Mouse (Mus musculus): ENCODE measurements around the gene Atp2b4.
A peak's percentile ranks its signal among the peaks of the same experiment; 100 is the strongest.

Atp2b4 gene

GRCm38 (mm10) chr1:133797979-133798820 is 2.6 kb downstream of the Atp2b4 start:
- peak in 1 of 2 experiments; percentile 13 for DNase-seq (ENCODE audit: low spot score in 2 of 2)

- no peak for DNase-seq (ENCODE audit: low spot score in 2 of 2)
These were observed 3.4 kb downstream of the Atp2b4 start for GRCm38 (mm10) chr1:133797327-133797978.

- DNase-seq (ENCODE audit: low spot score in 2 of 2) = no peak
These were observed 7.2 kb downstream of the Atp2b4 start for GRCm38 (mm10) chr1:133793646-133794045.

- no peak for DNase-seq (ENCODE audit: low spot score in 2 of 2)
These were observed 10.8 kb downstream of the Atp2b4 start for GRCm38 (mm10) chr1:133790011-133790410.

- no peak for DNase-seq (ENCODE audit: low spot score in 2 of 2)
These were observed 12.0 kb downstream of the Atp2b4 start for GRCm38 (mm10) chr1:133788864-133789263.

- no peak for DNase-seq (ENCODE audit: low spot score in 2 of 2)
These were observed 13.2 kb downstream of the Atp2b4 start for GRCm38 (mm10) chr1:133787500-133788210.

- DNase-seq (ENCODE audit: low spot score in 2 of 2) = no peak
These were observed 16.2 kb downstream of the Atp2b4 start for GRCm38 (mm10) chr1:133784621-133785020.

- DNase-seq (ENCODE audit: low spot score in 2 of 2) = peak in 1 of 2 experiments; percentile 1
These were observed 19.3 kb downstream of the Atp2b4 start for GRCm38 (mm10) chr1:133781531-133781930.

GRCm38 (mm10) chr1:133779043-133779442 is 21.8 kb downstream of the Atp2b4 start:
- no peak for DNase-seq (ENCODE audit: low spot score in 2 of 2)

GRCm38 (mm10) chr1:133777651-133778231 is 23.1 kb downstream of the Atp2b4 start:
- DNase-seq (ENCODE audit: low spot score in 2 of 2) = no peak

GRCm38 (mm10) chr1:133772553-133772952 is 28.3 kb downstream of the Atp2b4 start:
- no peak for DNase-seq (ENCODE audit: low spot score in 2 of 2)

- no peak for DNase-seq (ENCODE audit: low spot score in 2 of 2)
These were observed 28.9 kb downstream of the Atp2b4 start for GRCm38 (mm10) chr1:133771831-133772399.

- no peak for DNase-seq (ENCODE audit: low spot score in 2 of 2)
These were observed 32.8 kb downstream of the Atp2b4 start for GRCm38 (mm10) chr1:133767994-133768393.

- no peak for DNase-seq (ENCODE audit: low spot score in 2 of 2)
These were observed 33.8 kb downstream of the Atp2b4 start for GRCm38 (mm10) chr1:133766901-133767529.

GRCm38 (mm10) chr1:133765376-133765775 is 35.5 kb downstream of the Atp2b4 start:
- DNase-seq (ENCODE audit: low spot score in 2 of 2) = no peak

- peak; percentile 53 to 59 for DNase-seq (ENCODE audit: low spot score in 2 of 2)
These were observed 37.9 kb downstream of the Atp2b4 start for GRCm38 (mm10) chr1:133762946-133763422.

GRCm38 (mm10) chr1:133761278-133761677 is 39.6 kb downstream of the Atp2b4 start:
- no peak for DNase-seq (ENCODE audit: low spot score in 2 of 2)

GRCm38 (mm10) chr1:133754317-133754868 is 46.4 kb downstream of the Atp2b4 start:
- DNase-seq (ENCODE audit: low spot score in 2 of 2) = no peak

GRCm38 (mm10) chr1:133753325-133753724 is 47.5 kb downstream of the Atp2b4 start:
- DNase-seq (ENCODE audit: low spot score in 2 of 2) = no peak

- no peak for DNase-seq (ENCODE audit: low spot score in 2 of 2)
These were observed 49.2 kb downstream of the Atp2b4 start for GRCm38 (mm10) chr1:133751621-133752020.

- DNase-seq (ENCODE audit: low spot score in 2 of 2) = no peak
These were observed 50.9 kb downstream of the Atp2b4 start for GRCm38 (mm10) chr1:133749954-133750353.
